Mouse (Mus musculus): ENCODE results near the gene Gadd45b. TPM values are rescaled to one million over a fixed set of nuclear protein-coding genes. Genes with fewer than 3 reads are reported as not detected.

Gadd45b gene
- total and polyA plus RNA-seq, 3 experiments, result 10.1 to 13.3 TPM; not detected in 1

DNA sequence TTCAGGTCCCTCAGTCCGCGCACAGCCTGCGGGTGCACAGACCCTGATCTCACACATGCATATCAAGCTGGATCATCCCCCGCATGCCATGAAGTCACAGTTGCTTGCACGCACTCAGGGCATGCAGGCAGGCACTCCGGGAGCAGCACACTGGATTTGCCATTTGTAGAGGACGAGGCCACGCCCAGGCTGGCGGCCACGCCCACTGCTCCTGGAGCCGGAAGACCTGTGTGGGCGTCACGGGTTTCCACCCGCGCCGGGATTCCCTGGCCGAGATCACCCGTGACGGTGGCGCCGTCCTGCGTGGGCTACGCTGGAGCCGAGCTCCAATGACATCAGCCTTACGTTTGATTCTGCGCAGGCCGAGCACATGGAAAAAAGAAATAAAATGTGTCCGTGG lies 9.8 kb downstream of the Gadd45b start:
- H3K27me3 ChIP-seq (ENCODE audit: control insufficient read depth in 1 of 2, insufficient read depth in 2 of 2, low read length in 2 of 2), result no peaks in the 10 kb centered on the region
- H3K9me3 ChIP-seq (replicated peaks; ENCODE audit: insufficient read depth, low read length), result no peaks in the 10 kb centered on the region
- no peaks in the 10 kb centered on the region for H3K79me2 ChIP-seq (ENCODE audit: control insufficient read depth, insufficient read depth, low read length, poor library complexity)
- H3K4me1 ChIP-seq (ENCODE audit: control insufficient read depth in 1 of 2, insufficient read depth in 2 of 2, low read length in 2 of 2), result peaks cover 5 to 21% of the 10 kb centered on the region in 2 experiments
- TF ChIP-seq EP300 (IDR thresholded peaks at IDR 0.05; ENCODE audit: low read depth in 1 of 2, low read length in 2 of 2) (peak in 1 of 2 experiments; percentile 14; a peak in 1 of 4 replicates), CTCF (IDR thresholded peaks at IDR 0.05 in 2 of 3, conservative IDR thresholded peaks at IDR 0.05 in 1 of 3; ENCODE audit: control insufficient read depth in 1 of 3, insufficient read depth in 1 of 3, low read depth in 2 of 3, low read length in 3 of 3, poor library complexity in 1 of 3, severe bottlenecking in 1 of 3) (no peak), NELFE (IDR thresholded peaks at IDR 0.05; ENCODE audit: low read depth, low read length) (no peak), JUND (IDR thresholded peaks at IDR 0.05; ENCODE audit: low read depth, low read length) (no peak), GATA1 (IDR thresholded peaks at IDR 0.05; ENCODE audit: low read depth, low read length) (no peak), E2F4 (IDR thresholded peaks at IDR 0.05; ENCODE audit: borderline replicate concordance, low read depth, low read length) (no peak), ZNF384 (IDR thresholded peaks at IDR 0.05; ENCODE audit: low read depth, low read length) (no peak), TBP (IDR thresholded peaks at IDR 0.05; ENCODE audit: low read depth, low read length) (0 out of 2 replicates have a peak, but pooled peaks have one; percentile 37), ELF1 (IDR thresholded peaks at IDR 0.05; ENCODE audit: low read depth, low read length) (peak; percentile 66), POLR2A (IDR thresholded peaks at IDR 0.05; ENCODE audit: control insufficient read depth in 1 of 2, insufficient read depth in 1 of 2, low read depth in 1 of 2, low read length in 2 of 2, poor library complexity in 1 of 2) (peak in 1 of 2 experiments; percentile 57; a peak in 1 of 4 replicates), TAL1 (IDR thresholded peaks at IDR 0.05; ENCODE audit: low read length) (no peak), USF2 (IDR thresholded peaks at IDR 0.05; ENCODE audit: borderline replicate concordance in 1 of 2, insufficient read depth in 1 of 2, low read depth in 1 of 2, low read length in 2 of 2) (no peak), MXI1 (IDR thresholded peaks at IDR 0.05; ENCODE audit: low read depth, low read length) (peak; percentile 62; the same call in 1 of the 2 replicates), MAFK (IDR thresholded peaks at IDR 0.05; ENCODE audit: borderline replicate concordance, low read depth, low read length) (no peak), ZKSCAN1 (IDR thresholded peaks at IDR 0.05; ENCODE audit: low read depth, low read length) (no peak), MAZ (IDR thresholded peaks at IDR 0.05; ENCODE audit: low read depth, low read length) (no peak), POLR2AphosphoS2 (IDR thresholded peaks at IDR 0.05; ENCODE audit: low read length) (no peak), NRF1 (IDR thresholded peaks at IDR 0.05; ENCODE audit: insufficient read depth, low read depth, low read length, poor library complexity, severe bottlenecking) (peak; percentile 33; the same call in 1 of the 2 replicates), GABPA (IDR thresholded peaks at IDR 0.05; ENCODE audit: low read depth, low read length) (no peak), POLR2AphosphoS5 (IDR thresholded peaks at IDR 0.05; ENCODE audit: borderline replicate concordance, low read depth, low read length) (no peak), MYC (IDR thresholded peaks at IDR 0.05; ENCODE audit: low read depth, low read length) (0 out of 2 replicates have a peak, but pooled peaks have one; percentile 29), ZC3H11A (IDR thresholded peaks at IDR 0.05; ENCODE audit: low read depth, low read length) (no peak), BHLHE40 (IDR thresholded peaks at IDR 0.05; ENCODE audit: borderline replicate concordance, low read depth, low read length) (no peak), SIN3A (IDR thresholded peaks at IDR 0.05; ENCODE audit: low read length) (peak; percentile 54; the same call in 1 of the 2 replicates), ZMIZ1 (IDR thresholded peaks at IDR 0.05; ENCODE audit: low read depth, low read length) (no peak), UBTF (IDR thresholded peaks at IDR 0.05; ENCODE audit: borderline replicate concordance, insufficient read depth, low read depth, low read length) (no peak), MAX (IDR thresholded peaks at IDR 0.05; ENCODE audit: low read length) (peak; percentile 53; the same call in 1 of the 2 replicates), RCOR1 (IDR thresholded peaks at IDR 0.05; ENCODE audit: low read depth, low read length) (no peak), CHD2 (IDR thresholded peaks at IDR 0.05; ENCODE audit: low read length) (no peak), MEF2A (IDR thresholded peaks at IDR 0.05; ENCODE audit: extremely low read depth, insufficient replicate concordance, low read depth, low read length, poor library complexity, severe bottlenecking) (no peak), MYB (IDR thresholded peaks at IDR 0.05; ENCODE audit: low read depth, low read length) (no peak), RAD21 (IDR thresholded peaks at IDR 0.05; ENCODE audit: low read depth, low read length) (no peak), ETS1 (IDR thresholded peaks at IDR 0.05; ENCODE audit: low read depth, low read length) (no peak), TCF12 (IDR thresholded peaks at IDR 0.05; ENCODE audit: low read depth, low read length) (no peak), CHD1 (IDR thresholded peaks at IDR 0.05; ENCODE audit: low read depth, low read length) (no peak), HCFC1 (IDR thresholded peaks at IDR 0.05; ENCODE audit: low read depth, low read length) (peak; percentile 37; the same call in 1 of the 2 replicates), KAT2A (conservative IDR thresholded peaks at IDR 0.05; ENCODE audit: low read depth, low read length) (no peak)
- DNase-seq (ENCODE audit: low read depth, low spot score), result peak; percentile 90
- H3K36me3 ChIP-seq (ENCODE audit: control insufficient read depth in 1 of 2, insufficient read depth in 2 of 2, low read length in 2 of 2), result peaks cover 0 to 2% of the 10 kb centered on the region in 2 experiments; a peak in 1 of 4 replicates
- no peak overlapping the region; the same call in 1 of the 2 replicates for H3K27ac ChIP-seq (ENCODE audit: control insufficient read depth, low read depth, low read length)
- H3K4me3 ChIP-seq (ENCODE audit: control insufficient read depth in 1 of 2, insufficient read depth in 1 of 2, low read depth in 2 of 2, low read length in 2 of 2), result peak overlapping the region; percentile 50 to 51
- peak overlapping the region; percentile 59 for H3K9ac ChIP-seq (ENCODE audit: control insufficient read depth, low read depth, low read length, poor library complexity, severe bottlenecking)
